Mouse (Mus musculus) monocyte, adult 2 months (primary cell): ENCODE data around the gene Ehmt1.

Source experiments
- DNase-seq, 2 experiments: peaks; one replicate each; pipeline ENCODE4 v3.0.0; 2022; ENCODE audit warnings: low spot score in 2 of 2, low read depth in 1 of 2

The Ehmt1 gene

DNA sequence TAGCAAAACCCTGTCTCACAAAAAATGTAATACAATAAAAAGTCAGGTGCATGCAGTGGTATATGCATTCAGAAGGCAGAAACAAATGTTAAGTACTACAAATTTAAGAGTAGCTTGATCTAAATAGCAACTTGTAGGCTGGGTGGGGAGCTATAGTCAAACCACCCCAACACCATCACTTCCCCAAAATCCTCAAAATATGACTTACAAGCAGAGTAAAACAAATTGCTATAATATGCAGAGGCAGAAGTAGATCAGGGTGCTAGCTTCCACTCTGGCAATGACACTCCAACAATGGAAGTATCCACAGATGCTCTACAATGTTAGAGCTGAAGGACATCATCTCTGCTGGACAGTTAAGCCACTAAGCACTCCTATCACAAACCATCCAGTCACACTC is 6.8 kb downstream of the Ehmt1 start:
- DNase-seq, result no peak

- no peak for DNase-seq
These were observed 7.2 kb downstream of the Ehmt1 start for GRCm38 (mm10) chr2:24912189-24912588.

DNA sequence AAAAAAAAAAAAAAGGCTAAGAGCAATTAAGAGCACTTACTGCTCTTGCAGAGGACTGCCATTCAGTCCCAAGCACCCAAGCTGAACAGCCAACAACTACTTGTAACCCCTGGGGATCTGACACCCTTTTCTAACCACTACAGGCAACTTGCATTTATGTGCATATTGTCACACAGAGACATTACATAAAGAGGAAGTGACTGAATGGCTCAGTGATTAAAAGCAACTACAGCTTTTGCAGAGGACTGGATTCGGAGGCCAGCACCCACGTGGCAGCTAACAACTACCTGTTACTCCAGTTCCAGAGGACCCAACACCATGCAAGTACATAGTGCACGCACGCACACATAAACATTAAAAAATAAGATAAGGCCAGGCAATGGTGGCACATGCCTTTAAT is 8.9 kb downstream of the Ehmt1 start:
- no peak for DNase-seq

- DNase-seq, result no peak
These were observed 13.7 kb downstream of the Ehmt1 start for GRCm38 (mm10) chr2:24905653-24906155.

DNA sequence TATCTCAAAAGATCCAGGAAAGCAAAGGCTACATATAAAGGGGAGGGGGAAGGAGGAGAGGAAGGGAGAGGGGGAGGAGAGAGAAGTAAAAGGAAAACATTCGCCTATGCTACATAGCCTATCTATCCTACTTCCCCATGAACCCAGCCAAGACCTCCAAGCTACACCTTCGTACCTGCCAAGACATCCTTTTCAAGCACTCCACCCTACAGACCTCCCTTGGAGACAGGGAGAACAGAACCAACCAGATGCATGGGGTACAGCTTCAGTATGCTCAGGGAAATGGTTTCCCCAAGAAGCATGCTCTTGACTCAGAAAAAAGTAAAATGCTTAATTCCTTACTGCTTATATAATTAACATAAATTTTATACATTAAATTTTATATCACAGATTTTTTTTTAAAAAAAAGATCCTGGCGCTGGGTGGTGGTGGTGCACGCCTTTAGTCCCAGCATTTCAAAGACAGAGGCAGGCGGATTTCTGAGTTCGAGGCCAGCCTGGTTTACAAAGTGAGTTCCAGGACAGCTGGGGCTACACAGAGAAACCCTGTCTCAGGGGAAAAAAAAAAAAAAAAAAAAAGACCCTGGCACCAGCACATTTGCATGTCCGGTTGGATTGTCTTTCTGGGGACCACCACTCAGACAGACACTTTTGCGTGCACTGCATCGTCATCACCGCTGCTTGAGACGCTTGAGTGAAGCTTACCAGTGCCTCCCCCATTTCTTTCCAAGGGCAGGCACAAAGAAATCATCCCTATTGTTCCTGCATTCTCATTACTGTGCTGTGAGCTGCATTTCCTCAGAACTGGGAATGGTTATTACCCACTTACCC is 14.4 kb downstream of the Ehmt1 start:
- DNase-seq, result no peak

- no peak for DNase-seq
These were observed 16.4 kb downstream of the Ehmt1 start for GRCm38 (mm10) chr2:24902999-24903398.

- DNase-seq, result no peak
These were observed 18.4 kb downstream of the Ehmt1 start for GRCm38 (mm10) chr2:24901055-24901454.

GRCm38 (mm10) chr2:24899292-24899691 is 20.1 kb downstream of the Ehmt1 start:
- no peak for DNase-seq

GRCm38 (mm10) chr2:24896761-24897160 is 22.7 kb downstream of the Ehmt1 start:
- DNase-seq, result no peak

DNA sequence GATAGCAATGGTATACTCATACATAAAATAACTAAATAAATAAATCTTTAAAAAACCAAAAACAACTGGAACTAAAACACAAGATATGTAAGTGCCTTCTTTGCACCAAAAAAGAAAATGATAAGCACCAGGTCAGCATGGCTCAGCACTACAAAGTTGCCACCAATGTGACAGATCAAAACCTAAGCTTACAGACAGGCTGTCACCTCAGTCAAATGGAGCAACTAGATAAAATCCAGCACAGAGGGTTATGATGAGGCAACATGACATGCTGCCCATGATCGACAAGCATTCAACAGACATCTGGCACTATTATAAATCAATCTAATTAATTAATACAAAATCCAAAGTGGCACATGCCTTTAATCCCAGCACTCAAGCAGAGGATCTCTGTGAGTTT is 25.2 kb downstream of the Ehmt1 start:
- DNase-seq, result no peak

GRCm38 (mm10) chr2:24892318-24892717 is 27.1 kb downstream of the Ehmt1 start:
- no peak for DNase-seq

DNA sequence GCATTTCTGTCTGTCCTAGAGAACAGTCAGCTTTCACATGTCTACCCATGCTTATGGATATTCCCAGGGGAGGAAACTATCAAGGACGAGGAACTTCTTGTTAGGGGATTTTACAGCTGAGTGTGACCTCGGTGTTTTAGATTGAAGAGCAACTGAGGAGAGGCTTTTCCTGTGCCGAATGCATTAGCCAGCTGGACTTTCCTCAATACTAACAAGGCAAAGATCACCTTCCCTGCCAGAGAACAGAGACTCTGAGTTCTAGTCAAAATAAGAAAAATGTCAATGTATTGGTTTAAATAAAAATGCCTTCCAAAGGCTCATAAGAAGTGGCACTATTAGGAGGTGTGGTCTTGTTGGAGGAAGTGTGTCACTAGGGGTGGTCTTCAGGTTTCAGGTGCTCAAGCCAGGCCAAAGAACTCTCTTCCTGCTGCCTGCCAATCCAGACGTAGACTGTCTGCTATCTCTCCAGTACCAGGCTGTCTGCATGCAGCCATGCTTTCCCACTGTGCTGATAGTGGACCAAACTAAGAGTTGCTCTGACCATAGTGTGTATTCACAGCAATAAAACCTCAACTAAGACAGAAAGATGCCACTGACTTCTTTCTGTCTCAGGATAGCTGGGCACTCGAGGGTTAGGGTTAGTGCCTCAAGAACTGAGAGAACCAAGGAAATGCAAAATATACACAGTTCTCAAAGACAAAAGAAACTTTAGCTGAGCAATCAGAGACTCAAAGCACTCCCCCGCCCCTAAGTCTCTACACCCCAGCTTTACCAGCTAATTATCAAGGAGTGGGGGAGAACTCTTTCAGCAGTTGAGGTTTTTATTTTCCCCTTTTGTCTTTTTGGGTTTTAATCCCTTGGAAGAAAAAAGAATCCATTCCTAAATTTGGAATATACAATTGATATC is 28.6 kb downstream of the Ehmt1 start:
- no peak for DNase-seq

DNA sequence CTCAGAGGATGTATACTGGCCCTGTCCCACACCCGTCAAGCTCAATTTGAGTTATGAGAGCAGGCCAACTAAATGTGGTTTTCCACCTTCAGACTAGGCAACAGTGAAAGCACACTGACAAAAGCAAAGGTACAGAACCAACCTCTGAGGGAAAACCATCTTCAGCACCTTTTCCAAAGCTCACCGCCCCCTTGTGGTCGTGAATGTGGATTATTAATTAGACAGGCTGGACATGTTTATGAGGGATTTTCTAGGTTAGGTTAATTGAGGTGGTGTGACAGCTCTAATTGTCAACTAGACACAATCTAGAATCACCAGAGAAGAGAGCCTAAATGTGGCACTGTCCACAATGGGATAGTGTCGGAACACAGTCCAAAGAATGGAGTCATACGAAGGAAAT is 30.5 kb downstream of the Ehmt1 start:
- DNase-seq, result no peak

GRCm38 (mm10) chr2:24880686-24881085 is 38.7 kb downstream of the Ehmt1 start:
- no peak for DNase-seq

GRCm38 (mm10) chr2:24870952-24871351 is 48.5 kb downstream of the Ehmt1 start:
- no peak for DNase-seq

GRCm38 (mm10) chr2:24863010-24863409 is 56.4 kb downstream of the Ehmt1 start:
- DNase-seq, result no peak

DNA sequence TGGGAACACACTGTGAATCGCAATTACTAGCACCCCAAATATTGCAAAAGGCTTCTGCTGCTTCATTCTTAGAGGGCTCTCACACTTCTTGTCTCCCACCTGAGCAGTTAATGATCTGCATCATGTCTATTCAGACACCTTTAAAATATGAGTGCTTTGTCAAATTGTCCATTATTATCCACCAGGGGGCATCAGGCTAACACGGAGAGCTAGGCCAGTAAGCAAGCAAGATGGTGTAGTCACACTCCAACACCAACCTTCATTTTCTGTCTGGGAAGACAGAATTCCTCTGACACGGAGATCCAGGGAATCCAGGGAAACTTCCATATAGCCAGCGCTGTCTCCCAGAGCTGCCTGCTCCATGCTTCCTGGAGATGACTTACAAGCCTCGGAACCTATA is 67.0 kb downstream of the Ehmt1 start:
- DNase-seq, result no peak

GRCm38 (mm10) chr2:24846557-24846956 is 72.9 kb downstream of the Ehmt1 start:
- DNase-seq, result no peak

- no peak for DNase-seq
These were observed 74.2 kb downstream of the Ehmt1 start for GRCm38 (mm10) chr2:24845256-24845655.

GRCm38 (mm10) chr2:24830614-24831013 is 88.8 kb downstream of the Ehmt1 start:
- DNase-seq, result no peak

DNA sequence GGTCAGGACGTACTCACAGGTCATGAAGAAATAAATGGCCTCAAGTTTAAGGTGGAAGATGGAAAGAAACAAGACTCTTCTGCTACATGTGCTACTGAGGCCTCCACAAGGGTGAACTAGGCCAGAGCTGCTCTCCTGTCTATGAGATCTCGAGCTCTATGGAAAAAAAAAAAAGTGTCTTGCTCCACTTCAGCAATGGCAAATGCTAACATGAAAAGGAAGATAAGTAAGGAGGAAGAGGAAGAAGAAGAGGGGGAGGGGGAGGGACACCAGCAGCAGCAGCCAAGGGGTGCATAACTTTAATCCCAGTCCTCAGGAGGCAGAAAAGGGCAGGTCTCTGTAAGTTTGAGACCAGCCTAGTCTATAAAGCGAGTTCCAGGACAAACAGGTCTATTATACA is 109.7 kb downstream of the Ehmt1 start:
- no peak for DNase-seq

DNA sequence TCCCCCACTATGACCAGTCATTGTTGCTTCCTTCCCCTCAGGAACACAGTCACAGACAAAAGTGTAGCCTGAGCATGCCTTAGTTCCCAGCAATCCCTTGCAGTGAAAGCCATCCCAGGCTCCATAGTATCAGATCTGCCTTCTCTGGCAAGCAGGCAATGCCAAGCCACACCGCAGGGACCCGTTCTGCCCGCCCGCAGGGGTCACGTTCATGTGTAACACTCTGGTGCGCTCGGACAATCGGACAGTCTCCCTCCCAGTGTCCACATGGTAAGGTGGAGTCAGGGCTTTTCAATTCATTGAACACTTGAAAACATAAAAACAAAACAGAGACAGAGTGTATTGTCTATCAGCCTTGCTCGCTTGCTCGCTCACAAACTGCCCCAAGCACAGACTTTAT is 111.7 kb downstream of the Ehmt1 start:
- no peak for DNase-seq
